Mouse (Mus musculus) heart, postnatal 0 days (tissue): ENCODE results near the gene Rsph3b. TPM values are rescaled to one million over a fixed set of nuclear protein-coding genes. Genes with fewer than 3 reads are reported as not detected.

Experiments used
- ATAC-seq: fragments of 200-750 bp; cut with Nextera tagmentation; 2 replicates; pipeline ENCODE4 v1.8.0; 2017; ENCODE audit warnings: low read depth, moderate number of reproducible peaks, moderate library complexity; ENCODE audit not compliant: insufficient read depth
- DNase-seq: peaks from one replicate; pipeline ENCODE4 v3.0.0-alpha.2; 2016; ENCODE audit warnings: low spot score
- H3K27ac ChIP-seq: fragments of 300-500 bp; sonication (generic); 2 replicates; pipeline ENCODE4 v1.5.1; 2014; ENCODE audit warnings: low read depth, mild to moderate bottlenecking
- H3K27me3 ChIP-seq: fragments of 300-500 bp; sonication (generic); 2 replicates; pipeline ENCODE4 v1.6.1; 2014; ENCODE audit warnings: low read length, mixed read lengths; ENCODE audit not compliant: control insufficient read depth, insufficient read depth
- H3K36me3 ChIP-seq: fragments of 300-500 bp; sonication (generic); replicated peaks from 2 replicates; pipeline ENCODE4 v1.6.1; 2014; ENCODE audit warnings: low read length, mixed read lengths; ENCODE audit not compliant: control insufficient read depth, insufficient read depth
- H3K4me1 ChIP-seq: fragments of 300-500 bp; sonication (generic); 2 replicates; pipeline ENCODE4 v1.6.1; 2014; ENCODE audit warnings: antibody characterized with exemption; ENCODE audit not compliant: control insufficient read depth, insufficient read depth
- H3K4me2 ChIP-seq: fragments of 300-500 bp; sonication (generic); 2 replicates; pipeline ENCODE4 v1.6.1; 2014; ENCODE audit warnings: low read depth, mild to moderate bottlenecking, low read length, moderate library complexity
- H3K4me3 ChIP-seq: fragments of 300-500 bp; sonication (generic); 2 replicates; pipeline ENCODE4 v1.5.1; 2014; ENCODE audit warnings: low read depth, low read length
- H3K9ac ChIP-seq: fragments of 300-500 bp; sonication (generic); replicated peaks from 2 replicates; pipeline ENCODE4 v1.6.1; 2014; ENCODE audit warnings: low read depth, low read length, mixed read lengths
- H3K9me3 ChIP-seq: fragments of 300-500 bp; sonication (generic); replicated peaks from 2 replicates; pipeline ENCODE4 v1.6.1; 2016; ENCODE audit warnings: low read length; ENCODE audit not compliant: control insufficient read depth
- CTCF ChIP-seq: IDR thresholded peaks from 2 replicates; pipeline ENCODE4 v1.5.1; 2016; ENCODE audit warnings: antibody characterized with exemption, control low read depth, low read depth
- EP300 ChIP-seq: IDR thresholded peaks from 2 replicates; pipeline ENCODE4 v1.6.1; 2016; ENCODE audit warnings: antibody characterized with exemption, low read depth
- WGBS: fragments of 180-500 bp; shearing (Covaris S2); extraction: QIAGEN DNeasy Blood & Tissue Kit; methylation state at CpG from one replicate; pipeline ENCODE4 v1.1.7; 2014; 5-methylcytosine and 5-hydroxymethylcytosine counted together
- polyA plus RNA-seq: library from polyadenylated mRNA; unstranded; fragments of >200 nt; fragmentation: Nextera tagmentation; extraction: Ambion mirVana; gene quantifications from 2 replicates; pipeline ENCODE4 v1.2.1, GENCODE M21; 2015
- total RNA-seq: library from RNA; depleted of rRNA; stranded (reverse); fragments of >200 nt; gene quantifications from 2 replicates; pipeline ENCODE4 v1.2.3, GENCODE M21; 2014; ENCODE audit warnings: low replicate concordance

The Rsph3b gene
- total and polyA plus RNA-seq, 2 experiments from 2014 or later = 72.9 to 100 TPM

DNA sequence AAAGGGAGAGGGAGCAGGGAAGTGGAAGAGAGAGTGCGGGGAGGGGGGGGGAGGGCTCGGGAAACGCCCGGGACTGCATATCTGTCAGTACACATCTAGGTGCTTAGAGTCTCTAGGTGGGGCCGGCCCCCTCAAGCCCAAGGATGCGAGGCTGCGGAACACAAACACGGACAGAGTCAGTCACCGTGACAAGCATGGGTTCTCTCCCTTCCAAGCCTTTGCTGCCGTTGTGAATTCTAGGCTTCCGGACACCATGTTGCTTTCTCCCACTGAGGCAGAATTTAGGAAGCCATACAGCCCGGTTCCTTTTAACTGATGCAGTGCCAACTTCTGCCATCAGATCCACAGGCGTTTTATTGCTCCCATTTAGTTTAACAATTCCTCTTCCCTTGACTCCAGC, 83.6 kb downstream of the Rsph3b start:
- Histone ChIP-seq H3K36me3 (no peaks in the 10 kb centered on the region), H3K4me2 (no peak overlapping the region), H3K4me1 (0 out of 2 replicates have a peak, but pooled peaks cover 4% of the 10 kb centered on the region), H3K27me3 (peaks cover 14% of the 10 kb centered on the region), H3K4me3 (no peak overlapping the region), H3K27ac (no peak overlapping the region), H3K9me3 (no peaks in the 10 kb centered on the region), H3K9ac (no peak overlapping the region)
- no peak for TF ChIP-seq EP300
- no peak for TF ChIP-seq CTCF
- no peak for ATAC-seq
- no peak for DNase-seq
- 40% methylated on average over 13 of the region's 13 CpGs for WGBS

DNA sequence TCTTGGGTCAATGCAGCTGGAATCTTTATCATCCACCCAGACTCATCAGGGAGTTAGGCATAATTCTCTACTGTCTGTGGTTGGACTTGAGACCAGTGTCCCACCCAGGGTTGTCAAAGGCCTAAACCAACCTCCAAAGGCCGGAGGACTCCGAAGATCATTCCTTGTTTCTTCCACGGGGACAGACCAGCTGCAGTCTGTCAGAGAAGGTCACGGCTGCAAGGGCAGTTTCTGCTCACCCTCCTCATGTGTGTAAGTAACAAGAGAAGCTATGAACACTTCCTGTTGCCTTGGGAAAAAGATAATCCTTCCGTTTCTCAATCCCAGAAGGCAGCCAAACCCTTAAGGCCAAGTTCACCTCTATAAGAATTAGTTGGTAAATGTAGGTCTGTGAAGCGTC, 85.0 kb downstream of the Rsph3b start:
- Histone ChIP-seq H3K9ac (no peak overlapping the region), H3K4me3 (no peak overlapping the region), H3K36me3 (no peaks in the 10 kb centered on the region), H3K27me3 (peaks cover 14% of the 10 kb centered on the region), H3K4me2 (no peak overlapping the region), H3K9me3 (no peaks in the 10 kb centered on the region), H3K4me1 (0 out of 2 replicates have a peak, but pooled peaks cover 4% of the 10 kb centered on the region), H3K27ac (no peak overlapping the region)
- no peak for ATAC-seq
- 73% methylated on average over 6 of the region's 6 CpGs for WGBS
- no peak for DNase-seq
- TF ChIP-seq EP300 = no peak
- TF ChIP-seq CTCF = no peak

- no peak for ATAC-seq
Observed at GRCm38 (mm10) chr17:6862040-6862780, 86.3 kb downstream of the Rsph3b start.

GRCm38 (mm10) chr17:6861181-6862039, 87.1 kb downstream of the Rsph3b start:
- no peak overlapping the region for H3K27ac ChIP-seq
- peak; percentile 30; the same call in 1 of the 2 replicates for ATAC-seq

More at GRCm38 (mm10) chr17:6862040-6862780, 86.3 kb downstream of the Rsph3b start:
- 63% methylated on average over 12 of the region's 12 CpGs for WGBS
- H3K9ac ChIP-seq = no peak overlapping the region
- H3K36me3 ChIP-seq = no peaks in the 10 kb centered on the region
- H3K27me3 ChIP-seq = peaks cover 14% of the 10 kb centered on the region
- peak overlapping the region; percentile 58 for H3K4me2 ChIP-seq
- H3K4me1 ChIP-seq = 0 out of 2 replicates have a peak, but pooled peaks cover 4% of the 10 kb centered on the region
- DNase-seq = no peak
- H3K9me3 ChIP-seq = no peaks in the 10 kb centered on the region
- peak overlapping the region; percentile 32 for H3K4me3 ChIP-seq
- no peak overlapping the region for H3K27ac ChIP-seq
- TF ChIP-seq CTCF (no peak), EP300 (no peak)

DNA sequence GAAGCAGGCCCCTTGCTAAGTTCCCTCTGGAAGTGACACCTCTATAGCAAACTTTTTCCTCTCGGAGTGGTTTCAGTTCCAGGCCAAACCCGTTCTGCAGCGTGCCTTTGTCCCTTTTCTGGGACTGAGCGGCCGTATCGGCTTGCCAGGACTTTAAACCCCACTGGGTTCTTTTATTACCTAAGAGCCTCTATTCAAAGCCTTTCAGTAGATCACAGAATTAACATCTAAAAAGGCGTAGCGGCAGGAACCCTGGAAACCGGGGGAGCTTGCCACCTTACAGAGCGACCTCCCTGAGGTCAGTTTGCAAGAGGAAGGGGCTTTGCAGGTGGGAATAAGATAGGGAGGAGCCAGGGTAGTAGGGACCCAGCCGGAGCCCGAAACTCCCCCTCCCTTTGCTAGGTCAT, 88.0 kb downstream of the Rsph3b start:
- Histone ChIP-seq H3K4me3 (no peak overlapping the region), H3K27ac (no peak overlapping the region)
- DNase-seq = no peak

More at GRCm38 (mm10) chr17:6861181-6862039, 87.1 kb downstream of the Rsph3b start:
- no peaks in the 10 kb centered on the region for H3K9me3 ChIP-seq
- no peak overlapping the region; the same call in 1 of the 2 replicates for H3K9ac ChIP-seq
- no peaks in the 10 kb centered on the region for H3K36me3 ChIP-seq
- H3K4me2 ChIP-seq = peak overlapping the region; percentile 58
- WGBS = 9% methylated on average over 28 of the region's 28 CpGs
- TF ChIP-seq EP300 (no peak), CTCF (no peak)
- peak overlapping the region; percentile 32 for H3K4me3 ChIP-seq
- H3K4me1 ChIP-seq = no peaks in the 10 kb centered on the region
- peaks cover 14% of the 10 kb centered on the region for H3K27me3 ChIP-seq
- peak; percentile 11 for DNase-seq

More for the DNA sequence above, 88.0 kb downstream of the Rsph3b start:
- no peaks in the 10 kb centered on the region for H3K36me3 ChIP-seq
- no peak overlapping the region for H3K4me2 ChIP-seq
- no peak for ATAC-seq
- H3K27me3 ChIP-seq = peaks cover 14% of the 10 kb centered on the region
- 58% methylated on average over 12 of the region's 12 CpGs for WGBS
- no peak for TF ChIP-seq EP300
- TF ChIP-seq CTCF = no peak
- no peaks in the 10 kb centered on the region for H3K9me3 ChIP-seq
- no peaks in the 10 kb centered on the region for H3K4me1 ChIP-seq
- H3K9ac ChIP-seq = no peak overlapping the region
